Mouse (Mus musculus) MEL (cell line): ENCODE data around the gene Fam189b. TPM values are rescaled to one million over a fixed set of nuclear protein-coding genes. Genes with fewer than 3 reads are reported as not detected.

Experiments used
- DNase-seq: peaks from one replicate; pipeline ENCODE4 v3.0.0; 2011; ENCODE audit warnings: low read depth, low spot score
- H3K27ac ChIP-seq: 2 replicates; pipeline ENCODE4 v1.5.1; 2012; ENCODE audit warnings: low read depth, mild to moderate bottlenecking, control low read depth, low read length, moderate library complexity; ENCODE audit not compliant: control insufficient read depth
- H3K27me3 ChIP-seq, 2 experiments: fragments of 150-350 bp in 1 of 2; sonication (generic) in 1 of 2; 2 replicates each; pipeline ENCODE4 v1.6.1; 2012; ENCODE audit warnings: low read length in 2 of 2, mild to moderate bottlenecking in 2 of 2, improper control_type of control experiment in 1 of 2, moderate library complexity in 1 of 2; ENCODE audit not compliant: insufficient read depth in 2 of 2, control insufficient read depth in 1 of 2
- H3K36me3 ChIP-seq, 2 experiments: 2 replicates each; pipeline ENCODE4 v1.6.1; 2012 to 2014; ENCODE audit warnings: low read length in 2 of 2, improper control_type of control experiment in 1 of 2, inconsistent platforms in 1 of 2, mild to moderate bottlenecking in 1 of 2; ENCODE audit not compliant: insufficient read depth in 2 of 2, control insufficient read depth in 1 of 2
- H3K4me1 ChIP-seq, 2 experiments: fragments of 150-350 bp in 1 of 2; sonication (generic) in 1 of 2; 2 replicates each; pipeline ENCODE4 v1.6.1; 2012; ENCODE audit warnings: low read length in 2 of 2, improper control_type of control experiment in 1 of 2, mild to moderate bottlenecking in 1 of 2; ENCODE audit not compliant: insufficient read depth in 2 of 2, control insufficient read depth in 1 of 2
- H3K4me3 ChIP-seq, 2 experiments: fragments of 150-350 bp in 1 of 2; sonication (generic) in 1 of 2; 2 replicates each; pipeline ENCODE4 v1.5.1; 2012; ENCODE audit warnings: low read depth in 2 of 2, low read length in 2 of 2, mild to moderate bottlenecking in 2 of 2, moderate library complexity in 2 of 2, control low read depth in 1 of 2, improper control_type of control experiment in 1 of 2; ENCODE audit not compliant: control insufficient read depth in 1 of 2, insufficient read depth in 1 of 2
- H3K79me2 ChIP-seq: 2 replicates; pipeline ENCODE4 v1.6.1; 2012; ENCODE audit warnings: mild to moderate bottlenecking, low read length, moderate library complexity; ENCODE audit not compliant: control insufficient read depth, poor library complexity, insufficient read depth
- H3K9ac ChIP-seq: 2 replicates; pipeline ENCODE4 v1.6.1; 2012; ENCODE audit warnings: low read depth, mild to moderate bottlenecking, control low read depth, low read length, moderate library complexity; ENCODE audit not compliant: control insufficient read depth, poor library complexity, severe bottlenecking
- H3K9me3 ChIP-seq: fragments of 150-350 bp; sonication (generic); replicated peaks from 2 replicates; pipeline ENCODE4 v1.6.1; 2012; ENCODE audit warnings: mild to moderate bottlenecking, low read length, improper control_type of control experiment, moderate library complexity; ENCODE audit not compliant: insufficient read depth
- CHD2 ChIP-seq: IDR thresholded peaks from 2 replicates; pipeline ENCODE4 v1.6.1; 2011; ENCODE audit warnings: low read length, improper control_type of control experiment
- E2F4 ChIP-seq: IDR thresholded peaks from 2 replicates; pipeline ENCODE4 v1.6.1; 2011; ENCODE audit warnings: low read depth, low read length, improper control_type of control experiment, borderline replicate concordance
- EP300 ChIP-seq, 2 experiments: IDR thresholded peaks; 2 replicates each; pipeline ENCODE4 v1.6.1; 2011; ENCODE audit warnings: improper control_type of control experiment in 2 of 2, low read length in 2 of 2, low read depth in 1 of 2, mild to moderate bottlenecking in 1 of 2
- GABPA ChIP-seq: IDR thresholded peaks from 2 replicates; pipeline ENCODE4 v1.6.1; 2012; ENCODE audit warnings: low read depth, mild to moderate bottlenecking, inconsistent platforms, low read length, improper control_type of control experiment, moderate library complexity
- GATA1 ChIP-seq: IDR thresholded peaks from 2 replicates; pipeline ENCODE4 v1.6.1; 2011; ENCODE audit warnings: low read depth, low read length, improper control_type of control experiment
- JUND ChIP-seq: IDR thresholded peaks from 2 replicates; pipeline ENCODE4 v1.6.1; 2011; ENCODE audit warnings: low read depth, mild to moderate bottlenecking, improper control_type of control experiment, low read length
- MEF2A ChIP-seq: IDR thresholded peaks from 2 replicates; pipeline ENCODE4 v1.6.1; 2014; ENCODE audit warnings: low read depth, mild to moderate bottlenecking, inconsistent platforms, low read length, improper control_type of control experiment; ENCODE audit not compliant: poor library complexity, insufficient replicate concordance, severe bottlenecking; ENCODE audit errors: extremely low read depth
- NELFE ChIP-seq: IDR thresholded peaks from 2 replicates; pipeline ENCODE4 v1.6.1; 2011; ENCODE audit warnings: low read depth, low read length, improper control_type of control experiment
- POLR2AphosphoS2 ChIP-seq: IDR thresholded peaks from 2 replicates; pipeline ENCODE4 v1.6.1; 2011; ENCODE audit warnings: low read length, improper control_type of control experiment
- ZNF384 ChIP-seq: IDR thresholded peaks from 2 replicates; pipeline ENCODE4 v1.6.1; 2012; ENCODE audit warnings: low read depth, mild to moderate bottlenecking, inconsistent platforms, low read length, improper control_type of control experiment
- polyA plus RNA-seq, 2 experiments: library from polyadenylated mRNA; stranded (reverse) in 1 of 2; unstranded in 1 of 2; fragments of >175 nt in 1 of 2; fragments of >200 nt in 1 of 2; gene quantifications; 2 replicates each; pipeline versions ENCODE4 v1.2.1 to v1.2.4; 2012; ENCODE audit warnings: low replicate concordance in 2 of 2, low read depth in 1 of 2; ENCODE audit not compliant: insufficient read length in 2 of 2, insufficient read depth in 1 of 2, missing spikeins in 1 of 2
- total RNA-seq: library from RNA; depleted of rRNA; stranded (reverse); fragments of 300-350 nt; gene quantifications from 2 replicates; pipeline ENCODE4 v1.2.3, GENCODE M21; 2012

The Fam189b gene
- total and polyA plus RNA-seq, 3 experiments: 7.0 to 35.3 TPM; not detected in 1

DNA sequence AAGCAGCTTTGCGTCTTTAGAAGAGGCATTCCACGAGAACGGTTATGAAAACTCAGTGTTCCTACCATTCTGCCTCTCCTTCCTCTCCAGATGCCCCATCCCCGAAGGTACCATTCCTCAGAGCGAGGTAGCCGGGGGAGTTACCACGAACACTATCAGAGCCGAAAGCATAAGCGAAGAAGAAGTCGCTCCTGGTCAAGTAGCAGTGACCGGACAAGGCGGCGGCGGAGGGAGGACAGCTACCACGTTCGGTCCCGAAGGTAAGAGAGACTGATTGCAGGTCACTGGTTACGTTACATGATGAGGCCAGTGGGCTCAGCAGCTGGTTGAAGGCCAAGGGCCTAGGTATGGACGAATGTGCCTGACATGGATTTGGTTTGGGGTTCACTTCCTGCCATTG, 16.0 kb upstream of the Fam189b start:
- no peak for DNase-seq
- no peak for TF ChIP-seq JUND
- no peak for TF ChIP-seq MEF2A
- no peak for TF ChIP-seq CHD2
- no peak for TF ChIP-seq POLR2AphosphoS2
- TF ChIP-seq, all 39 proteins: peak for 0
- Histone ChIP-seq H3K4me3 (no peak overlapping the region), H3K9ac (no peak overlapping the region), H3K79me2 (peaks cover 29% of the 10 kb centered on the region), H3K27ac (no peak overlapping the region), H3K9me3 (no peaks in the 10 kb centered on the region), H3K4me1 (peaks cover 5 to 17% of the 10 kb centered on the region in 2 experiments), H3K36me3 (peaks cover 19% of the 10 kb centered on the region in 2 experiments), H3K27me3 (no peaks in the 10 kb centered on the region)

GRCm38 (mm10) chr3:89174844-89175243, 8.1 kb upstream of the Fam189b start:
- Histone ChIP-seq H3K36me3 (peaks cover 16 to 31% of the 10 kb centered on the region in 2 experiments), H3K27me3 (no peaks in the 10 kb centered on the region), H3K4me3 (no peak overlapping the region), H3K9me3 (no peaks in the 10 kb centered on the region), H3K27ac (no peak overlapping the region), H3K9ac (no peak overlapping the region), H3K79me2 (peaks cover 23% of the 10 kb centered on the region), H3K4me1 (peaks cover 3 to 17% of the 10 kb centered on the region in 2 experiments; a peak in 3 of 4 replicates)
- no peak for TF ChIP-seq ZNF384
- TF ChIP-seq NELFE: 0 out of 2 replicates have a peak, but pooled peaks have one; percentile 8
- no peak for DNase-seq

DNA sequence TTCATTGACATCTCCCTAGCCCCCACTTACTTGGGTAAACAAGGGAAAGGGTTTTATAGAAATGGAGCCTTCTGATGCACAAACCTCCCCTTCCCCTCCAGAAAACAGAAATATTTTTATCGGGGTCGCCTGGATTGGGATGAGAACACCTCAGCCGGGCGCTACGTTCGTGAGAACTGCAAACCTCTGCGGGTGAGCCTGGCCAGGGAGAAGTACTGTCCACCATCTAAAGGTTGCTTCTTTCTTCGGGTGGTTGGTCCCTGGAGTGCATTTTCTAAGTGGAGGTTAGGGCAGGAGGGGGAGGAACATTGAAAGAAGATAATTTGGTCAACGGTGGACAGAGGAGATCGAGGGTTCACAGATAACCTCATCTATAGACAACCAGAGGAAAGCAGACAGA, 7.4 kb upstream of the Fam189b start:
- Histone ChIP-seq H3K27ac (no peak overlapping the region), H3K36me3 (peaks cover 19 to 32% of the 10 kb centered on the region in 2 experiments), H3K4me1 (peaks cover 3 to 17% of the 10 kb centered on the region in 2 experiments; a peak in 3 of 4 replicates), H3K9ac (no peak overlapping the region), H3K4me3 (no peak overlapping the region), H3K79me2 (peaks cover 23% of the 10 kb centered on the region), H3K9me3 (no peaks in the 10 kb centered on the region), H3K27me3 (no peaks in the 10 kb centered on the region)
- DNase-seq: no peak
- no peak for TF ChIP-seq GABPA
- TF ChIP-seq E2F4: no peak
- TF ChIP-seq ZNF384: no peak

- Histone ChIP-seq H3K27ac (peak overlapping the region; percentile 42), H3K9me3 (no peaks in the 10 kb centered on the region), H3K9ac (peak overlapping the region; percentile 47), H3K4me1 (peaks cover 3 to 22% of the 10 kb centered on the region in 2 experiments; a peak in 3 of 4 replicates), H3K36me3 (peaks cover 23 to 33% of the 10 kb centered on the region in 2 experiments), H3K79me2 (peaks cover 23% of the 10 kb centered on the region), H3K27me3 (no peaks in the 10 kb centered on the region), H3K4me3 (no peak overlapping the region)
- TF ChIP-seq EP300 (IDR thresholded peaks at IDR 0.05; ENCODE audit: low read depth in 1 of 2, low read length in 2 of 2) (no peak), GATA1 (no peak)
- no peak for DNase-seq
These were observed 6.5 kb upstream of the Fam189b start for GRCm38 (mm10) chr3:89176421-89176820.
